Mouse (Mus musculus) testis, adult 10 weeks (tissue): ENCODE results near the gene Gm20219. TPM values are rescaled to one million over a fixed set of nuclear protein-coding genes. Genes with fewer than 3 reads are reported as not detected.

Experiments used
- polyA plus RNA-seq: library from polyadenylated mRNA; stranded (reverse); fragments of 350-450 nt; fragmentation: Illumina TruSeq; extraction: RNeasy Lipid Tissue Mini Kit (QIAGEN cat#74804); gene quantifications from one replicate; pipeline ENCODE4 v1.2.3, GENCODE M21; 2014; ENCODE audit warnings: low read depth, low replicate concordance

Gene Gm20219
- 0.49 TPM for polyA plus RNA-seq

GRCm38 (mm10) chr17:56554122-56554551, at the start of gene Gm20219:
Gene Gm20219, minus strand, starts transcription at chr17:56554387.

GRCm38 (mm10) chr17:56584257-56585130, 30.3 kb upstream of the Gm20219 start, which contains the start of the genes Safb2 and Safb:
Gene Safb2, minus strand, starts transcription at chr17:56584585.
Gene Safb, plus strand, starts transcription at chr17:56584825.

GRCm38 (mm10) chr17:56512310-56512709, 41.9 kb downstream of the Gm20219 start, which contains the start of gene Znrf4:
Gene Znrf4, minus strand, starts transcription at chr17:56512431.

Other genes starting within 250 kb of the Gm20219 start
- 1.2 TPM for gene Kdm4b, start 228.3 kb downstream of the Gm20219 start, polyA plus RNA-seq
- gene Ptprs, start 77.9 kb downstream of the Gm20219 start, polyA plus RNA-seq, result 1.2 TPM
- 0.24 TPM for gene Znrf4, start 42.0 kb downstream of the Gm20219 start, polyA plus RNA-seq
- 33.5 TPM for gene Safb2, start 30.2 kb upstream of the Gm20219 start, polyA plus RNA-seq
- 12.3 TPM for gene Safb, start 30.4 kb upstream of the Gm20219 start, polyA plus RNA-seq
- 31.0 TPM for gene 2410015M20Rik, start 55.4 kb upstream of the Gm20219 start, polyA plus RNA-seq
- gene Rpl36, start 59.0 kb upstream of the Gm20219 start, polyA plus RNA-seq, result not detected
- 1.8 TPM for gene Lonp1, start 72.5 kb upstream of the Gm20219 start, polyA plus RNA-seq
- 111 TPM for gene Catsperd, start 73.8 kb upstream of the Gm20219 start, polyA plus RNA-seq
- gene Ranbp3, start 118.9 kb upstream of the Gm20219 start, polyA plus RNA-seq, result 4.0 TPM
- not detected for gene Ndufa11, start 163.4 kb upstream of the Gm20219 start, polyA plus RNA-seq
- gene Vmac, start 163.6 kb upstream of the Gm20219 start, polyA plus RNA-seq, result 3.3 TPM
- not detected for gene Nrtn, start 203.1 kb upstream of the Gm20219 start, polyA plus RNA-seq
- gene Dus3l, start 210.4 kb upstream of the Gm20219 start, polyA plus RNA-seq, result 1.3 TPM
- not detected for gene Prr22, start 215.9 kb upstream of the Gm20219 start, polyA plus RNA-seq